Mouse (Mus musculus) thymus, postnatal 14 days (tissue): Measurements from ENCODE around the gene BC035044.
"Not testable (repeated sequence)": the region's sequence is repeated elsewhere in the genome, so short reads cannot be mapped to it uniquely, and the experiment has no call there.

Experiments used
- DNase-seq: peaks from one replicate; pipeline ENCODE4 v3.0.0; 2021

Gene BC035044

DNA sequence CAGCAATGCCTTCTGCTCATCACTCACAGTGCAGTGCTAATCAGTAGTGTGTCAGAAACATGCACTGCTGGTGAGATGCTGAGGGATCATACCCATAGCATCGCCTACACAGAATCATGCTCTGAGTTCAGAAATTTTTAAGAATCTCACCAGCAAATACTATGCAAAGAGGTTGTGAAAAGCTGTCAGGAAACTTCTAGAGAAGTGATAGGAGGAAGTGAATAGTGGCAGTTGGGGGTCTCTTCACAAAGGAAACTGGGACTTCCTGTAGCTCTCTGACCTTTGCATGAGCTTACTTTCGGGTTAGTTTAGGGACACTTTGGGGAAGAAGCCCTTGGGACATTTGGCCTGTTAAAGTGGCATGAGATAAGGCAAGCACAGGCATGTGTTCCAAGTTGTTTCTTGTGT is at the start of gene BC035044:
BC035044 (minus strand) TSS at position 179 of the 408 bp plus-strand sequence.
- DNase-seq = peak; percentile 54

DNA sequence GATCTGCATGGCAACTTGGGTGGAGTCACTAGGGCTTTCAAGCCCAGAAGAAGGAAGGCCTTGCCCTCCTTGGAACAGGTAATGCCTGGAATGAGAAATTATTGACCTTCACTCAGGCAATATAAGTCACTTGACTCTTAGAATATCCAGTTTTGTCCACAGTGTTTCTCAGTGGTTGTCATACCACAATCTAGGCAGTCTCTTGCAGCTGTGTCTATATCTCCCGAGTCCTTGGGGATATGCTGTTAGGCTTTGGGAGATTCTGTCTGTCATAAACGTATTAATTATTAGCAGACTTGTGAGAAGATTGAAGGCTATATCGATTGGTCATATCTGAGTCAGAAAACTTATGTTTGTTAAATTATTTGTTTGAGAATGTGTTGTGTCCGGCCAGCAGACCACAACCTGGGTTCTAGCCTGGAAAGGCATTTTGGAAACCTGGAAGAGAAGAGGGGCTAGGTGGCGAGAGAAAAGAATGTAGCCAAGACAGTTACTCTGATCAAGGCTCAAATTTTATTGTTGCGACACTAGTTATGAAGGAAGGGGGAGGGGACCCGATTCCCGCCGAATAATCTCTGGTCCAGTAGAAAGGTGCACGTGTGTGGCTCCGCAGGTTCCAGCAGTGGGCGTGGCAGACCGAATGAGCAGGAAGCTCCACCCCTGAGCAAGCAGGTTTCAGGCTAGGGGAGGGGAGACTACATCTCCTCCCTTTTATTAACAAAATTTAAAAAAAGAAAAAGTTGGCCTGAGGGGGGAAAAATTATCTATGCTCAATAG is 45.2 kb upstream of the BC035044 start:
- DNase-seq = not testable (repeated sequence)

DNA sequence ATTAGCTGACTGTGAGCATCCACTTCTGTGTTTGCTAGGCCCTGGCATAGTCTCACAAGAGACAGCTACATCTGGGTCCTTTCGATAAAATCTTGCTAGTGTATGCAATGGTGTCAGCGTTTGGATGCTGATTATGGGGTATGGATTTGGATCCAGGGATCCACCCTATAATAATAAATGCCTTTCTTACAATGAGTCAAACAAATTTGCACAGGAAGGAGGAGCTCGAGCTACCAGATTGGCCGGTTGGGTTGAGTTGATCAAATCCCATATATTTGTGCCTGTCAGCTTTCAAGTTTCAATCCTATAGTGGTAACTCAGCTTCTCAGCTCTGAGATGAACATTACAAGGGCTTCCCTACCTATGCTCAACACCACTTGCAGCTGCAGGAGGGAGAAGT is 43.2 kb upstream of the BC035044 start, which contains the start of gene Clec2g:
Clec2g (plus strand) TSS at position 301 of the 400 bp plus-strand sequence.
- not testable (repeated sequence) for DNase-seq

DNA sequence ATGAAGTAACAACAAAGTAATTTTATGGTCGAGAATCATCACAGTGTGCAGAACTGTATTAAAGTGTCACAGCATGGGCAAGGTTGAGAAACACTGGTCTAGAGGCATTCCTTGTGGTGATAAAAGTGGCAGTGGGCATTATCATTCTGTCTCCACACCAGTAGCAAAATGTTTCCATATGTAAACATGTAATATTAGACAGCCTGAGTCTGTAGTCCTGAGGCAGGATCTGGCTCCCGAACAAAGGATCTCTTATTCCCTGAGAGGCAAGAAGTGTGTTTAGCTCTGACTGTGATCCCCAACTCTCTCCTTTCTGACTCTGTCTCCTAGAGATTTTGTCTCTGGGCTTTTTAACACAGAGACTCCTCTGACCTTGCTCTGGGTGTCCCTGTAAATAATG is 42.1 kb upstream of the BC035044 start:
- no peak for DNase-seq

DNA sequence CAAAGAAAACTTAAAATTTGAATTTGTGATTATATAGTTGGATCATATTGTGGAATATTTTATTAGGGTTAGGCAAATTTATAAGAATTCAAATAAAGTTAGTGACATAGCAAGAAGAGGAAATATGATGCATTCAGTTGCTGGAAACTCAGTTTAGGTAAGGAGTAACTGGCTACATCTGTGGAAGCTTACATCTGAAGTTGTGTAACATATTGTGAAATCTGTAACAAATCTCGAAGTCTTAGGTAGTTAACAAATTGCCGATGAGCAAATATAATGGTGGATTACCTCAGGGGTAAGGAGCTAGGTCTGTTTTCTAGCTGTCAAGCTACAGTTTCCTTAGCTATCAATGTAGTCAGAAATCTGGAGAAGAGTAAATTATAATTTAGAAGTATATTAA is 26.4 kb upstream of the BC035044 start:
- DNase-seq = no peak

DNA sequence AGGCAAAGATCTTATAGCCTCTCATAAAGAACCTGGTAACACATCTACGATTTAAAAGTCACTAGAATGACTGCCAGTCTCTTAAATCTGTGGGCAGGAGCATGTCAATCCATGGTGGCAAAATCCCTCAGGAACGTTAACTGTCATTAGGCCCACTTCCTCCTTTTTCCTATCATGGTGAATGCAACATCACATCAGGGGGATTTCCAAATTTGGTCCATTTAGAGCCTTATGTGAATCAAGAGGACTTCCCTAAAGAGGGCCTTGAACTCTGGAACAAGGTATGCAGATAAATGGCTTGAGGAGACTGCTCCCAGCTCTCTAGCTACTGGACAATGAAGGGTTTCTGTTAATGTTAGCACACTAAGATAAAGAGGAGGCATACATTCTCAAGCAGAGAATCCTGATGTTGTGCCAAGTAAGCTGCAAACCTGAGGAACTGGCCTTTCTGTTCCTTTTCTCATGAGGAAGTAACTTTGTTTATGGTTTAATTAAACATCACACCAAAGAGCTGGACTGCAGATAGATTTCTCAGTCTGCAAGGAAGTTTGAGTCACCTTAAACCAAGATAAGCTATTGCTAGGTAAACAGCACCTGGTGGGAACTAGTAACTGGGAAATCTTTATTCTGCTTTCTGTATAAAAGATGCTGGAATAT is 22.8 kb upstream of the BC035044 start:
- no peak for DNase-seq

DNA sequence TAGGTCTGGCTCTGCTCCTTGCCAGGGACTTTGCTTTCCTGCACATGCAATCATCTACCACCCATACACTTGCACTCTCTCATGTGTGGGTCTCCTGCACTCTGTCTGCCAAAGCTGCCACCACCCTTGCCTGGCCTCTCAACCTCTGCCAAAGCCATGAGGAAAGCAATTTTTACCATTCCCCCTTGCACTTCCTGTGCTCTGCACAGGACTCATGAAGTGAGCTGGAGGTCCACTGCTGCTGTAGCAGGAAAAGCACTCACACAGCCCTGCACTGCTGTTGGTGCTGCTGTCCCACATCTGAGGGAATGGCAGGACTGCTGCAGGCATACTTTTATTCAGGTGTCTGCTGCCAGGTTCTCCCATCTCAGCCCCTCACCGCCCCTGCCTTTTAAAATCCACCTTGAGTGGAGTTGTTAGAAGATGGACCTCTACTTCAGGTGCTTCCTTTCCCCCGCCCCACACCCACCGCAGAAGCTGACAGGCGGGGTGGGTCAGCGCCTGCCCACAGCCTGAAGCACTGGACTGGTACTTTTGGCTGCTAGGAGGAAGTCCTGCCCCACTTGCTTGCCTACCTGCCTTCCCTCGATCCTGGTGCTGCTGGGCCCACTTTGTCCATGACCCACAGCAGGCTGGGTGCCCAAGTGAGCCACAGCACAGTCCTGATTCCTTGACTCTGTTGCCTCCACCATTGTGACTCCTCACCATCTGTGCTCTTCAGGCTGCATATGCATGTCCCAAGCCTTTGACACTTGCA is 10.0 kb upstream of the BC035044 start:
- not testable (repeated sequence) for DNase-seq

DNA sequence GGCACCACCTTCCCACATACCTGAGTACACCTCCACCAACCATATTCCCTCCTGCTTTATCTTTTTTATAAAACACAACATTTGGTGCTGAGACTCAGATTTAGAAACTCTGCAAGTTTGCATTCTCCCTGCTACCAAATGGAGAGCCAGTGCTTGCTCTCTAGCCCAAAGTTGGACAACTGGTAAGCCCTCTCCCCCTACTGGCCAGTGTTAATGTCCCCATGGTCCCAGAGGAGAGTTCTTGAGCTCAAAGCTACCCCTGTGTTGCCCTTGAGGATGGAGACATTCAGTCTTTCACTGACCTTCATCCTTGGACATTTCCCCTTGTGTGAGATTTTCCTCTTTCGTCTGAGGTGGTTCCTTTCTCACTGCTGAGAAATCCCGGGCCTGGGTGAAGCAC is 9.1 kb upstream of the BC035044 start:
- no peak for DNase-seq

DNA sequence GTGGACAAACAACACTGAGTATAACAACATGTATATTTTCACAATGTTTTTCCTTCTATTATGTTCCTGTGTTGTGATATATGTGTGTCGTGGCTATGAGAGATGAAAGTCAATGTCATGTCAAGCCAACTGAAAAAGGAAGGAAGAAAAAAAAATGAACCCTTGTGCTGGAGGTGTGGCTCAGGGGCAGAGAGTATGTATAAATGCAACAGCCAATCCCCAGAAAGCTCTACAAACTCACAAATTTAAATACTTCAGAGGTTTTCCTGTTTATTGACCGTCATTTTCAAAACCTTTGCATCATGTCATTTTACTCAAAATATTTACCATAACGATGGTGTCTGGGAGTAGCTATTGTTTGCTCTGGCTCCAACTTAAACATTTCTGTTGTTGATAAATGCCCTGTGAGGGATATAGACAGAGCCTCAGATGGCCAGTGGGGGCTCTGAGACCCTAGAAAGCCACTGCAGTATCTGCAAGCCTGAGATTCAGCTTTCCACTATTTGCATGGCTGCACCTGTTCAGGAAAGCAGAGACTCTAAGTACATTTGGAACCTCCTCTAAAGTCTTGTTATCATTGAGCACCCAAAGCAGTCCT is 4.6 kb upstream of the BC035044 start:
- no peak for DNase-seq

DNA sequence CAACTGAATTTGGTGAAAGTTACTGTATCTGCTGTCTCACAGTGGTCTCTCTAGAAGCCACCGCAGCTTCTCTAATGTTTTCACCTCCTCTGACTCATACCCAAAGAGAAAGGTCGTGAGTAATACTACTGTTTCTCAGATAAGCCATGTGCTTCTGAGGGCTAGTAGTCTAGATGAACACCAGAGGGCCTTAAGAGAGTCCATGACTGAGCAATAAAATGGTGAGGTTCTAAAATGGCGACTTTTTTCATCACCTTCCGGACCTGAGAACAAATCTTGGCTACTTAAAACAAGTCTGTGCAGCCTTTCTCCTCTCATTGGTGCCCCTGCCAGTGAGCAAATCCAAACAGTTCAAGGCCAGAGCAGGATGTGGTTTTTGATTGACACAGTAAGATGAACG is 2.1 kb downstream of the BC035044 start:
- peak; percentile 69 for DNase-seq

DNA sequence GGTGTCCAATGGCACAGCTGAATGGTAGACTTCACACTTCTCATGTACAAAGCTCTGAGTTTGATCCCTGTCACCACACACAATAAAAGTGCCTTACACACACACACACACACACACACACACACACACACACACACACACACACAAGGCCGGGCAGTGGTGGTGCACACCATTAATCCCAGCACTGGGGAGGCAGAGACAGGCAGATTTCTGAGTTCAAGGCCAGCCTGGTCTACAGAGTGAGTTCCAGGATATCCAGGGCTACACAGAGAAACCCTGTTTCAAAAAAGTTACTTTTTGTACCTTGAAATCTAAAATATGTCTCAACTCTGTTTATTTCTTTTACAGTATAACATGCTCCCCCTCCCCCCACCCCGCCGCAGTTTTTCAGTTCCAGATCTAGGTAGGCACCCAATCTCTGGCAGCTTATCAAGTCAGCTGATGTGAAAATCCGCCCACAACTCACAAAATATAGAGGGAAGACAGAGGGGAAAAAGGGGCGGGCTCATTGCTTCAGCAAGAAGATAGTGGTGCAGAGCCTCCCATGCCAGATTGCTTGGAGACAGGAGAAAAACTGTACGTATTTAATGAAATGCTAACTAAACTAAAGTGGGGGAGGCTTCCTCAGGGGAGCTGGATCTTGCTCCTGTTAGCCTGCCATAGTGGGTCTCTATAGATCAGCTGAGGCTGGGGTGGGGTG is 3.7 kb downstream of the BC035044 start, which contains the start of gene Clec2i:
Clec2i (plus strand) TSS at position 498 of the 700 bp plus-strand sequence.
- peak; percentile 83 for DNase-seq

DNA sequence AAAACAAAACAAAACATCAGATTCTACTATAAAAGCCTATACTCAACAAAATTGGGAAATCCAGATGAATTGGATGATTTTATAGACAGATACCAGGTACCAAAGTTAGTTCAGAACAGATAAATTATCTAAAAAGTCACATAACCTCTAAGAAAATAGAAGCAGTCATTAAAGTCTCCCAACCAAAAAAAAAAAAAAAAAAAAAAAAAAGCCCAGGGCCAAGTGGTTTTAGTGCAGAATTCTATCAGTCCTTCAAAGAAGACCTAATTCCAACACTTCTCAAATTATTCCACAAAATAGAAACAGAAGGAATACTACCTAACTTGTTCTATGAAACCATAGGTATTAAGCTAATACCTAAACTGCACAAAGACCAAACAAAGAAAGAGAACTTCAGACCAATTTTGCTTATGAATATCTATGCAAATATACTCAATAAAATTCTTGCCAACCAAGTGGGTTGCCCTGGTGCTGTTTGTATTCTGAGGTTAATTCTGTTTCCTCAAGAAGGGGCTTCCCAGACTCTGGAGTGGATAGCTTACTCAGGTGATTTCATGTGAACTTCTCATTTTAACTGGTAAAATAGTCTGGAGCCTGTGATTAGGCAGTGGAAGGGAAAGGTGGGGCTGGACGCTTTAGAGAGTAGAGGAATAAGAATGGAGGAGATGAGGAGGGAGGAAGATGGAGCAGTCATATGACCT is 18.9 kb downstream of the BC035044 start:
- DNase-seq = no peak

DNA sequence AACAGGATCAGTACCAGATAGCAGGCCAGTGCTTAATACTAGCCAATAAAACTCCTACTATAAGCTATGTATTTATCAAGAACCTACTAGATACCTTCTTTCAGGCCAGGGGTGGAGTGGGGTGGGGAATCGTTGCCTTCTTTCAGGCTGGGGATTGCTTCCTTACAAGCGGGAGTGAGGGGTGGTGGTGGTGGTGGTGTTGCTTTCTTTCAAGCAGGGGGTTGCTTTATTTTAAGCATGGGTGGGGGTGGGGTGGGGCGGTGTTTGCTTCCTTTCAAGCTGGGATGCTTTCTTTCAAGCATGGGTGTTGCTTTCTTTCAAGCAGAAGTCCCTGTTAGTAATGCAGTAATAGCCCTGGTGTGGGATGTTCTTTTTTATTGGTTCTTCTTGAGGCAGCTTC is 22.1 kb downstream of the BC035044 start:
- DNase-seq = peak; percentile 67

DNA sequence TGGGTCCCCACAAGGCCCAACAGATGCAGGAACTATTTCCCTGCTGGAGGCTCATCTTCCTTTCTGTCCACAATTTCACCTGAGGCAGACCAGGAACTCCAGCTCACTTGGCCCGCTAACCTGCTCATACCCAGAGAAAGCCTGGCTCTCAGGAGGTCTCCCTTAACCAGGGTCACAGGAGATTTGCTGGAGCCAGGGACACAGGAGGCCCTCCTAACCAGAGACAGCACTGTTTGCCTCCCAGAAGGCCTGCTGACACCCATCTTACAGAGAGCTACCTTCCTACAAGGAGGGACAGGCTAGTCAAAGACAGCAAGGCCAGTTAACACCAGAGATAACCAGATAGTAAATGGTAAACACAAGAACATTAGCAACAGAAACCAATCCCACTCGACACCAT is 33.0 kb downstream of the BC035044 start:
- DNase-seq = no peak

DNA sequence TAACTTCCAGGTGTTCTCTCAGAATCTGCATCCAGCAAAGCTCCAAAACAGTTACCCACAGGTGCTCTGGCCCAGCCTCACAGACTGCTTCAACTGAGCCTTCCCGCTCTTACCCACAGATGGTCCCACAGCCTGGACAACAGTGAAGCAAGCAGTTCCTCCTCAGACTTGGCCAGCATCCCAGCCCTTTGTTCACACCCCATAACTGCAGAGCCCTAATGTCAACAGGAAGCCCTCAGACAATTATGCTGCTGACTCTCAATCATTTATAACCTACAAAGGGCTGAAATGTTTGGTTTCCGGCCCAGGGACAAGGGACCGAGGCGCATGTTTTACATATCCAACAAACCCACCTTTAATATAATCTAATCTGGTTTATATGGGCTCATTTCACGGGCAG is 34.7 kb downstream of the BC035044 start:
- peak; percentile 27 for DNase-seq

DNA sequence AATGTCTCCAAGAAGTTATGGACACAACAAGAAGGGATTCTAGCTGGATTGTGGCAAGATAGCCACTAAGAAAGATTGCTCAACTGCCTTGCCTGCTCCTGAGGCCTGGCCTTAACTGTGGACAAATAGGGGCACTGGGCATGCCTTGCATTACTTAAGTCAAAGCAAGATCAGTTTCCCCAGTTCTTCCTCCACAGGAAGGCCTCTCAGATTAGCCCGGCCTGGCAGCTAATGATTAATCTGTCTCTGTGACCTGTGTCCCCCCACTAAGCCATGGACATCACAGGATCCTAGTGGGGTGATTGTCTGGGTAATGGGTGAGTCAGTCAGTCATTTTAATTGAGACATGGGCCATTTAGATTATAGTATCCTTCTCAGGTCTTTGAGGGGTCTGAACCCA is 35.4 kb downstream of the BC035044 start:
- DNase-seq = no peak

DNA sequence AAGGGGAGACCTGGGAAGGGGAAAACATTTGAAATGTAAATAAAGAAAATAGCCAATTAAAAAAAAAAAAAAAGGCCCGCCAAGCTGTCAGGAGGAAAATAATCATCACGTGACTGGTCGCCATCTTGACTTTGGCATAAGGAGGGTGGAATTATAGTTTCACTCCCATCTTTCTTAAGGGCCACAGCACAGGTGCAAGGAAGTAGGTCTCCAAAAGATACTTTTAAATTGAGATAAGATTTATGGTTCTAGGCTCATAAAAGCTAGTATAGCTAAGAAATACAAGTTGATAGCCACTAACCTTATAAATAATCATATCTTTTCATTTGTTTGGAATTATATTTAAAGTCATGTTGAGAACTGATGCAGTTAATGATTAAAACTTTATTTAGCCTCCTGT is 36.0 kb downstream of the BC035044 start:
- DNase-seq = no peak

DNA sequence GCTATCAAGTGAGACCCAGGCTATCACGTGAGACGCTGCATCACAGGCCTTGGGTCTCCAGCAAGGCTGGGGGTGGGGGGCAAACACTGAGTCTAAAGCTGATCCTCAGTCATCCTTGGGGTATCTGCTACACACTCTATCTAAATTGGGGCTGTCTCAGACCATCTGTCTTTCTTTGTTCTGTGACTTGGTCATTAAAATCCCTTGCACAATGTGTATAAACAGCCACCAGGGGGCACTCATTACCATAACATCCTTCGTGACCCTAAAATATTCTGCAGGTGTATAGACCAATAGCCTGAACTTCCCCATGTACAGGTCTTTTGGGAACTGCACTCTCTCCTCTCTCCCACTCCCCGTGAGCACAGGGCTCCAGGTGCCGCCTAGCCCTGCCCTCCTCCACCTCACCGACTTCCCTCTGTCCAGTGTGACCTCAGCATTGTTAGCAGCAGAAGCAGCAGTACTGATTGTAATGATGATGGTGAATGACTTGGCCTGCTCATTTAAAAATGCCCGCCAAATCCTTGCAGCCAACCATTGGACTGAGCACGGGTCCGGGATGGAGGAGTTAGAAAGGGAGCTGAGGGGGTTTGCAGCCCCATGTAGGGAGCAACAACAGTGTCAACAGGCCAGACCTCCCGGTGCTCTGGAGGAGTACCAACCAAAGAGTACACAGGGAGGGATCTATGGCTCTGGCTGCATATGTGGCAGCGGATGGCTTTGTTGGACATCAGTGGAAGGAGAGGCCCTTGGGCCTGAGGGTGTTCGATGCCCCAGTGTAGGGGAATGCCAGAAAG is 36.7 kb downstream of the BC035044 start:
- peak; percentile 85 for DNase-seq

DNA sequence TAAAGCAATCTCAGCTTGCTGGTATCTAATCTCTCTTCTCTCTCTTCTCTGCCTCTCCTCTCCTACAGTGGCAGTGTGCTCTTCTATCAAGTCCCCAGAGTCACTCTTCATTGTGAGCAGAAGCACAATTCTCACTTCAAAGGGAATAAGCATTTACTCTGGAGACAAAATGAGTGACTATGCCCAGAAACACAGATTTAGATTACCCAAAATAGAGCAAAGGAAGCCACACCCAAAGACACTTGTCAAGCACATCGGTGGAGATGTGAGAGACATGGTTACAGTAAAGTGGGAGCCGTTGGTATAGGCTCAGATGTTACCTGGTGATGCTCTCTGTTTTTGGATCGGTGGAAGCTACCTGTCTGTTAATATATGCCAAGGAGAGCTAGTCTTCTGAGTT is 38.2 kb downstream of the BC035044 start:
- DNase-seq = no peak

DNA sequence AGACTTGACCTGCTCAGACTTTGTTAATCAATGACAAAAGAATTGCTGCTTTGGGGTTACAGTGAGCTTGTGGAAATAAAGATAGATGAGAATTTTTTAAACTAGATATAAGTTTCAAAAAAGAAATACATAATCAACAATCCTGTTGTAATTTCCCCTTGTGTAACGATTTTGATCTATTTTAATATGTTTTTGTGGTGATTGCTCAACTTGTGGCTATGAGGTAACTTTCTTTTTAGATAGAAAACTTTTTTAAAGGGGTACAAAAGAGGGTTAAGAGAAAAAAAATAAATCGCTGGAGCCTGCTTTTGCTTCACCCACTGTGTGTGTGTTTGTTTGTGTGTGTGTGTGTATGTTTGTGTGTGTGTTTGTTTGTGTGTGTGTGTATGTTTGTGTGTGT is 39.8 kb downstream of the BC035044 start:
- no peak for DNase-seq

DNA sequence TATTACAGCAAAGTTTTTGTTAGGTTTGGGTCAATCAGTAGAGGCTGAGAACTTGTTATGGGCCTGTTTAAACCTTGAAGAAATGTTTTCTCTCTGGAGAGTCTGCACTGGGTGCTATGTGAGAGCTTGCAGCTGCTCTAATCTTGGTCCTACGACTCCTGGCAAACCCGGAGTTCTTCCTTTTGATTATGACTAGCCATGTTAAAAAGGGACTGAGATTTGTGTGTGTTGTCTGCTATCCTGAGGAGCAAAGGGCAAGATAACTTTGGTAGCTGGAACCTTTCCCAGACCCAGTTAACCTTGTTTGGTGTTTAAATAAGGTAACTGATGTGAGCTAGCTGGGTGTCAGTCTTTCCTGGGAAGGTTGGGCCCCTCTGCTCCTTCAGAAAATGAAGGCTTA is 40.3 kb downstream of the BC035044 start:
- DNase-seq = no peak
